Mouse (Mus musculus) embryo, embryonic 9.5 days (tissue): ENCODE measurements around the gene Anapc16.
A peak's percentile ranks its signal among the peaks of the same experiment; 100 is the strongest.

ENCODE experiments used
- DNase-seq: peaks from one replicate; pipeline ENCODE4 v3.0.0-alpha.2; 2017; ENCODE audit errors: extremely low spot score

Gene Anapc16

GRCm38 (mm10) chr10:60002673-60003212 is at the start of gene Anapc16, which contains the start of gene Ascc1:
Anapc16 (minus strand) TSS chr10:60003135.
Ascc1 (plus strand) TSS chr10:60002805.
- peak; percentile 98 for DNase-seq

GRCm38 (mm10) chr10:60050581-60050980 is 47.6 kb upstream of the Anapc16 start:
- DNase-seq = no peak

GRCm38 (mm10) chr10:60046696-60047095 is 43.8 kb upstream of the Anapc16 start:
- DNase-seq = no peak

- no peak for DNase-seq
Observed at GRCm38 (mm10) chr10:60042350-60042922, 39.5 kb upstream of the Anapc16 start.

- DNase-seq = no peak
Observed at GRCm38 (mm10) chr10:60035744-60036143, 32.8 kb upstream of the Anapc16 start.

- DNase-seq = no peak
Observed at GRCm38 (mm10) chr10:60034621-60035020, 31.7 kb upstream of the Anapc16 start.

GRCm38 (mm10) chr10:60033064-60033463 is 30.1 kb upstream of the Anapc16 start:
- no peak for DNase-seq

- DNase-seq = no peak
Observed at GRCm38 (mm10) chr10:60032622-60033021, 29.7 kb upstream of the Anapc16 start.

GRCm38 (mm10) chr10:60031985-60032384 is 29.1 kb upstream of the Anapc16 start:
- DNase-seq = no peak

- no peak for DNase-seq
Observed at GRCm38 (mm10) chr10:60031562-60031961, 28.6 kb upstream of the Anapc16 start.

- no peak for DNase-seq
Observed at GRCm38 (mm10) chr10:60029387-60029786, 26.5 kb upstream of the Anapc16 start.

GRCm38 (mm10) chr10:60028979-60029378 is 26.0 kb upstream of the Anapc16 start:
- DNase-seq = no peak

GRCm38 (mm10) chr10:60028181-60028580 is 25.2 kb upstream of the Anapc16 start:
- no peak for DNase-seq

GRCm38 (mm10) chr10:60027619-60028084 is 24.7 kb upstream of the Anapc16 start:
- no peak for DNase-seq

- DNase-seq = no peak
Observed at GRCm38 (mm10) chr10:60026759-60027395, 23.9 kb upstream of the Anapc16 start.

- DNase-seq = no peak
Observed at GRCm38 (mm10) chr10:60023751-60024150, 20.8 kb upstream of the Anapc16 start.

- no peak for DNase-seq
Observed at GRCm38 (mm10) chr10:60019299-60019698, 16.4 kb upstream of the Anapc16 start.

GRCm38 (mm10) chr10:60016223-60016622 is 13.3 kb upstream of the Anapc16 start:
- no peak for DNase-seq

GRCm38 (mm10) chr10:60009115-60009514 is 6.2 kb upstream of the Anapc16 start:
- no peak for DNase-seq

GRCm38 (mm10) chr10:60005264-60005663 is 2.3 kb upstream of the Anapc16 start:
- DNase-seq = peak; percentile 22

GRCm38 (mm10) chr10:60003847-60004246 is 912 bp upstream of the Anapc16 start:
- no peak for DNase-seq

- no peak for DNase-seq
Observed at GRCm38 (mm10) chr10:60003213-60003752, 348 bp upstream of the Anapc16 start.

GRCm38 (mm10) chr10:60002203-60002602 is 732 bp downstream of the Anapc16 start:
- DNase-seq = no peak
